Mouse (Mus musculus): ENCODE results near the gene Gtf2i. TPM values are rescaled to one million over a fixed set of nuclear protein-coding genes. Genes with fewer than 3 reads are reported as not detected.
A peak's percentile ranks its signal among the peaks of the same experiment; 100 is the strongest.

Gene Gtf2i
- total RNA-seq, 1 experiment = 64.3 TPM

DNA sequence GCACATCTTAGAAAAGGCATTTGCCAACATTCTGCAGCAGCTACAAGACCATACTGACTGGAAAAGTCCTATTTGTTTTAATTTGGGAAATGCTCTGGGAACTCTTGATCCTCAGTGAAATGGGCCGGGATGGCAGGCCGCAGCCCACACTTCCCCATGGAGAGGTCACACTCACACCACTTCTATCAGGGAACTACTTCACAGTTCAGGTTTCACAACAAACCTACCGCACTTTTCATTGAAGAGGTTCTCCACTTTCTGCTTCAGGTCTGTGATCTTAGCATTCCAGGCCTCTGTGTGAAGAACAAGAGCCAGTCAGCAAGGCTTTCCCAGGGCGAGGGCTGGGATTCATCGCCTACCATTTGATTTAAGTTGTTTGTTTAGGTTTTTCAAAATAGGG, 69.7 kb downstream of the Gtf2i start:
- H3K4me1 ChIP-seq (ENCODE audit: control insufficient read depth in 2 of 2, insufficient read depth in 2 of 2, low read length in 2 of 2, poor library complexity in 1 of 2) = peaks cover 0 to 2% of the 10 kb centered on the region in 2 experiments; a peak in 1 of 4 replicates
- peaks cover 81% of the 10 kb centered on the region for H3K36me3 ChIP-seq (ENCODE audit: control insufficient read depth, insufficient read depth, low read length, poor library complexity, severe bottlenecking)
- no peak overlapping the region for H3K4me3 ChIP-seq (ENCODE audit: insufficient read depth in 1 of 2, low read depth in 1 of 2, low read length in 2 of 2, poor library complexity in 1 of 2, severe bottlenecking in 1 of 2)
- no peak overlapping the region for H3K9ac ChIP-seq (ENCODE audit: insufficient read depth, low read depth, low read length, poor library complexity, severe bottlenecking)
- H3K9me3 ChIP-seq (ENCODE audit: control insufficient read depth, insufficient read depth, low read depth, low read length) = no peaks in the 10 kb centered on the region
- in situ Hi-C loops (cut with MboI; ENCODE audit: low sequenced_read_pairs in 2 of 2, unreplicated experiment in 2 of 2) = no loop called here
- TF ChIP-seq HCFC1 (IDR thresholded peaks at IDR 0.05; ENCODE audit: borderline replicate concordance, insufficient read depth, low read length) (no peak), CHD2 (IDR thresholded peaks at IDR 0.05; ENCODE audit: low read depth, low read length) (no peak), ZC3H11A (IDR thresholded peaks at IDR 0.05; ENCODE audit: borderline replicate concordance, low read depth, low read length) (no peak), ZNF384 (IDR thresholded peaks at IDR 0.05; ENCODE audit: low read depth, low read length) (no peak), MAFK (IDR thresholded peaks at IDR 0.05; ENCODE audit: insufficient read depth, low read depth, low read length) (no peak)
- no peak for DNase-seq (ENCODE audit: low read depth, low spot score)
- H3K27ac ChIP-seq (ENCODE audit: insufficient read depth, low read depth, low read length, poor library complexity, severe bottlenecking) = no peak overlapping the region

- H3K9me3 ChIP-seq (ENCODE audit: control insufficient read depth, insufficient read depth, low read depth, low read length) = no peaks in the 10 kb centered on the region
- H3K27ac ChIP-seq (ENCODE audit: insufficient read depth, low read depth, low read length, poor library complexity, severe bottlenecking) = no peak overlapping the region
- H3K4me1 ChIP-seq (ENCODE audit: control insufficient read depth in 2 of 2, insufficient read depth in 2 of 2, low read length in 2 of 2, poor library complexity in 1 of 2) = peaks cover 0 to 4% of the 10 kb centered on the region in 2 experiments; a peak in 1 of 4 replicates
- H3K4me3 ChIP-seq (ENCODE audit: insufficient read depth in 1 of 2, low read depth in 1 of 2, low read length in 2 of 2, poor library complexity in 1 of 2, severe bottlenecking in 1 of 2) = no peak overlapping the region
- in situ Hi-C loops (cut with MboI; ENCODE audit: low sequenced_read_pairs in 2 of 2, unreplicated experiment in 2 of 2) = no loop called here
- no peak for DNase-seq (ENCODE audit: low read depth, low spot score)
- H3K36me3 ChIP-seq (ENCODE audit: control insufficient read depth, insufficient read depth, low read length, poor library complexity, severe bottlenecking) = peaks cover 78% of the 10 kb centered on the region
- TF ChIP-seq HCFC1 (IDR thresholded peaks at IDR 0.05; ENCODE audit: borderline replicate concordance, insufficient read depth, low read length) = no peak
- TF ChIP-seq CHD2 (IDR thresholded peaks at IDR 0.05; ENCODE audit: low read depth, low read length) = no peak
- TF ChIP-seq ZNF384 (IDR thresholded peaks at IDR 0.05; ENCODE audit: low read depth, low read length) = no peak
- H3K9ac ChIP-seq (ENCODE audit: insufficient read depth, low read depth, low read length, poor library complexity, severe bottlenecking) = no peak overlapping the region
Observed at GRCm38 (mm10) chr5:134243661-134244436, 70.7 kb downstream of the Gtf2i start.

DNA sequence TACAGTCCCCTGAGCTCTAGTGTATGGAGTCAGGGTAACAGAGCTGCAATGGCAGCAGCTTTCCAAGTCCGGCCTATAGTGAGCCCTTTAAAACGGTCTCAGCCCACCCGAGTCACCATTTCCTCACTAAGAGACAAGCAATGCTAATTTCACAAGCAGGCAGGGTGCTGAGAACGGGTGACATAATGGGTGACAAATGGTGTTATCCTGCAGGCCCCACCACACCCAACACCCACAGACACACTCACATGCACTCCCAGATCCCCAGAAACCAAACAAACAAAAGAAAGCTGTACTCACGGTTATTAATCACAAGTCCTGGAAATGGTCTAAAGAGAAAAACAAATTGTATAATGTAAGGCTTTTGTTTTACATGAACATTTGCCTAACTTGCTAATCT, 72.7 kb downstream of the Gtf2i start:
- Histone ChIP-seq H3K9ac (ENCODE audit: insufficient read depth, low read depth, low read length, poor library complexity, severe bottlenecking) (no peak overlapping the region), H3K36me3 (ENCODE audit: control insufficient read depth, insufficient read depth, low read length, poor library complexity, severe bottlenecking) (peaks cover 79% of the 10 kb centered on the region), H3K27ac (ENCODE audit: insufficient read depth, low read depth, low read length, poor library complexity, severe bottlenecking) (no peak overlapping the region), H3K4me3 (ENCODE audit: insufficient read depth in 1 of 2, low read depth in 1 of 2, low read length in 2 of 2, poor library complexity in 1 of 2, severe bottlenecking in 1 of 2) (no peak overlapping the region), H3K9me3 (ENCODE audit: control insufficient read depth, insufficient read depth, low read depth, low read length) (no peaks in the 10 kb centered on the region), H3K4me1 (ENCODE audit: control insufficient read depth in 2 of 2, insufficient read depth in 2 of 2, low read length in 2 of 2, poor library complexity in 1 of 2) (peaks cover 7 to 14% of the 10 kb centered on the region in 2 experiments; a peak in 3 of 4 replicates)
- in situ Hi-C loops (cut with MboI; ENCODE audit: low sequenced_read_pairs in 2 of 2, unreplicated experiment in 2 of 2) = no loop called here
- DNase-seq (ENCODE audit: low read depth, low spot score) = no peak
- TF ChIP-seq MAFK (IDR thresholded peaks at IDR 0.05; ENCODE audit: insufficient read depth, low read depth, low read length) = no peak
- no peak for TF ChIP-seq HCFC1 (IDR thresholded peaks at IDR 0.05; ENCODE audit: borderline replicate concordance, insufficient read depth, low read length)
- TF ChIP-seq ZNF384 (IDR thresholded peaks at IDR 0.05; ENCODE audit: low read depth, low read length) = no peak
- no peak for TF ChIP-seq ZC3H11A (IDR thresholded peaks at IDR 0.05; ENCODE audit: borderline replicate concordance, low read depth, low read length)
- TF ChIP-seq CHD2 (IDR thresholded peaks at IDR 0.05; ENCODE audit: low read depth, low read length) = no peak

DNA sequence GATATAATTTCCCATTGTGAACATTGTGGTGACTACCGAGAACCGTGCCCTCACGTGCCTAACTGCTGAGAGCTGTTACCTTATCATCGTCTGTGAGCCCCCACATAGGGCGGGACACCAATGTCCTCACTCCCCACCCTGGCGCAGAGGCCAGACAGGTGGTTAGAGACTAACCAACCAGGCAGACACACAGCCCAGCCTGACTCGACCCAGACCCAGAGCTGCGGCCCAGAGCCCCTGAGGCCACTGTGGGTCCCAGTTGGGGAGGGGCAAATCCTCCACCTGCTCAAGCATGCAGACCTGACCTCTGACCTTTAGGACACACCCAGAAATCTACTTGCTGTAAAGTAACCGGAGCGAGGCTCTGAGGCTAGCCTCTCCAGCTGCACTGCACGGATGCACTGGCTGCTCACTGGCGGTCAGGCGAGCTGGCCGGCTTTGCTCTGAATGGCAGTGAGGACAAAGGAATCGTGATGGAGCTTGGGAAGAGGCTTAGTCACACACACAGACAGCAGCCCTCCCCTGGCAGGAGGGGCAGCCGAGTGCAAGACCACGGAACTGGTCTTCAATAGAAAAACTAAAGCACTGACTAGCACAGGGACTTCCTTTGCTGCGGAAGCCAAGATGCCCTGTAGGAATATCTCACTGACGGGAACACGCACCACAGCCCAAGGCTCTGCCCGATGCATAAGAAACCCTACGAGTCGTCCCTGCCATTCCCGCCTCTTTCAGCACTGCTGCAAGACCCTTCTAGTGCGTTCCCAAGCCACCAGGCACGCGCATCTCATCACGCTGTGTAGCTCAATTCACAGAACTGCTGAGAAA, 76.4 kb downstream of the Gtf2i start:
- Histone ChIP-seq H3K9ac (ENCODE audit: insufficient read depth, low read depth, low read length, poor library complexity, severe bottlenecking) (no peak overlapping the region), H3K36me3 (ENCODE audit: control insufficient read depth, insufficient read depth, low read length, poor library complexity, severe bottlenecking) (peaks cover 56% of the 10 kb centered on the region), H3K4me1 (ENCODE audit: control insufficient read depth in 2 of 2, insufficient read depth in 2 of 2, low read length in 2 of 2, poor library complexity in 1 of 2) (peaks cover 7 to 20% of the 10 kb centered on the region in 2 experiments), H3K9me3 (ENCODE audit: control insufficient read depth, insufficient read depth, low read depth, low read length) (no peaks in the 10 kb centered on the region), H3K4me3 (ENCODE audit: insufficient read depth in 1 of 2, low read depth in 1 of 2, low read length in 2 of 2, poor library complexity in 1 of 2, severe bottlenecking in 1 of 2) (peak overlapping the region in 1 of 2 experiments; percentile 32; a peak in 1 of 4 replicates), H3K27ac (ENCODE audit: insufficient read depth, low read depth, low read length, poor library complexity, severe bottlenecking) (no peak overlapping the region)
- TF ChIP-seq ZNF384 (IDR thresholded peaks at IDR 0.05; ENCODE audit: low read depth, low read length) (no peak), HCFC1 (IDR thresholded peaks at IDR 0.05; ENCODE audit: borderline replicate concordance, insufficient read depth, low read length) (no peak), CHD2 (IDR thresholded peaks at IDR 0.05; ENCODE audit: low read depth, low read length) (no peak), ZC3H11A (IDR thresholded peaks at IDR 0.05; ENCODE audit: borderline replicate concordance, low read depth, low read length) (no peak), MAFK (IDR thresholded peaks at IDR 0.05; ENCODE audit: insufficient read depth, low read depth, low read length) (no peak)
- no peak for DNase-seq (ENCODE audit: low read depth, low spot score)
- in situ Hi-C loops (cut with MboI; ENCODE audit: low sequenced_read_pairs in 2 of 2, unreplicated experiment in 2 of 2) = no loop called here

Data from ES-E14 (cell line).